Mouse (Mus musculus) CH12.LX (cell line): ENCODE data around the gene Hist1h2bm.

ENCODE experiments used
- E2F4 ChIP-seq: IDR thresholded peaks from 2 replicates; pipeline ENCODE4 v1.6.1; 2011; ENCODE audit warnings: low read depth, low read length, improper control_type of control experiment; ENCODE audit not compliant: insufficient replicate concordance
- EP300 ChIP-seq: IDR thresholded peaks from 2 replicates; pipeline ENCODE4 v1.6.1; 2011; ENCODE audit warnings: low read length, improper control_type of control experiment
- JUND ChIP-seq: conservative IDR thresholded peaks from 2 replicates; pipeline ENCODE4 v1.6.1; 2011; ENCODE audit warnings: low read depth, low read length, improper control_type of control experiment
- MAZ ChIP-seq: IDR thresholded peaks from 2 replicates; pipeline ENCODE4 v1.6.1; 2012; ENCODE audit warnings: low read depth, mild to moderate bottlenecking, inconsistent platforms, low read length, improper control_type of control experiment, moderate library complexity
- POLR2A ChIP-seq: IDR thresholded peaks from 2 replicates; pipeline ENCODE4 v1.6.1; 2011; ENCODE audit warnings: low read depth, mild to moderate bottlenecking, improper control_type of control experiment, low read length
- ZKSCAN1 ChIP-seq: IDR thresholded peaks from 2 replicates; pipeline ENCODE4 v1.6.1; 2012; ENCODE audit warnings: low read depth, inconsistent platforms, low read length, improper control_type of control experiment, borderline replicate concordance
- ZMIZ1 ChIP-seq: IDR thresholded peaks from 2 replicates; pipeline ENCODE4 v1.6.1; 2012; ENCODE audit warnings: low read depth, mild to moderate bottlenecking, inconsistent platforms, low read length, improper control_type of control experiment

- TF ChIP-seq JUND (peak; percentile 53), ZMIZ1 (no peak), EP300 (no peak), MAZ (no peak), POLR2A (no peak), E2F4 (no peak), ZKSCAN1 (no peak)
These were observed 7.1 kb upstream of the Hist1h2bm start for GRCm38 (mm10) chr13:21714725-21715124.
